Mouse (Mus musculus): Measurements from ENCODE around the gene Zmym1.
A peak's percentile ranks its signal among the peaks of the same experiment; 100 is the strongest.
"Not testable (repeated sequence)": the region's sequence is repeated elsewhere in the genome, so short reads cannot be mapped to it uniquely, and the experiment has no call there.

Gene Zmym1

GRCm38 (mm10) chr4:127027228-127028190 lies 33.4 kb downstream of the Zmym1 start:
- no peak for DNase-seq (ENCODE audit: low spot score in 2 of 2)

- DNase-seq (ENCODE audit: low spot score in 2 of 2): no peak
Observed at GRCm38 (mm10) chr4:127026826-127027225, 34.1 kb downstream of the Zmym1 start.

GRCm38 (mm10) chr4:127024240-127024639 lies 36.7 kb downstream of the Zmym1 start:
- no peak for DNase-seq (ENCODE audit: low spot score in 2 of 2)

GRCm38 (mm10) chr4:127023201-127023600 lies 37.8 kb downstream of the Zmym1 start:
- no peak for DNase-seq (ENCODE audit: low spot score in 2 of 2)

GRCm38 (mm10) chr4:127021989-127022626 lies 38.8 kb downstream of the Zmym1 start:
- peak; percentile 83 for DNase-seq (ENCODE audit: low spot score in 2 of 2)

- DNase-seq (ENCODE audit: low spot score in 2 of 2): peak; percentile 98 to 99
Observed at GRCm38 (mm10) chr4:127021151-127021945, 39.6 kb downstream of the Zmym1 start, which contains the start of gene Sfpq. Gene Sfpq, plus strand, starts transcription at chr4:127021324.

- DNase-seq (ENCODE audit: low spot score in 2 of 2): no peak
Observed at GRCm38 (mm10) chr4:127020411-127021150, 40.4 kb downstream of the Zmym1 start.

- DNase-seq (ENCODE audit: low spot score in 2 of 2): no peak
Observed at GRCm38 (mm10) chr4:127016366-127016765, 44.6 kb downstream of the Zmym1 start.

- peak; percentile 75 to 78 for DNase-seq (ENCODE audit: low spot score in 2 of 2)
Observed at GRCm38 (mm10) chr4:127015294-127015993, 45.5 kb downstream of the Zmym1 start.

- DNase-seq (ENCODE audit: low spot score in 2 of 2): peak in 1 of 2 experiments; percentile 27
Observed at GRCm38 (mm10) chr4:127005113-127005936, 55.6 kb downstream of the Zmym1 start.

- no peak for DNase-seq (ENCODE audit: low spot score in 2 of 2)
Observed at GRCm38 (mm10) chr4:127004384-127004783, 56.6 kb downstream of the Zmym1 start.

- DNase-seq (ENCODE audit: low spot score in 2 of 2): no peak
Observed at GRCm38 (mm10) chr4:127000601-127001105, 60.3 kb downstream of the Zmym1 start.

- DNase-seq (ENCODE audit: low spot score in 2 of 2): not testable (repeated sequence)
Observed at GRCm38 (mm10) chr4:126999372-126999771, 61.6 kb downstream of the Zmym1 start.
